Mouse (Mus musculus) spleen, adult 2 months (tissue): Measurements from ENCODE around the gene Gimap7.

Source experiments
- CTCF ChIP-seq: fragments of 200-500 bp; IDR thresholded peaks from 2 replicates; pipeline ENCODE4 v1.5.1; 2011; ENCODE audit warnings: mild to moderate bottlenecking, inconsistent platforms; ENCODE audit not compliant: insufficient read depth, insufficient read length, insufficient replicate concordance; ENCODE audit errors: extremely low read depth
- POLR2A ChIP-seq: fragments of 200-500 bp; IDR thresholded peaks from 2 replicates; pipeline ENCODE4 v1.6.1; 2011; ENCODE audit warnings: low read depth, low read length, inconsistent platforms

GRCm38 (mm10) chr6:48741273-48741672 lies 22.9 kb downstream of the Gimap7 start:
- TF ChIP-seq POLR2A, result peak; percentile 38; the same call in 1 of the 2 replicates
- TF ChIP-seq CTCF, result no peak
